Mouse (Mus musculus) adrenal gland, postnatal 10 days (tissue): ENCODE data around the gene Abcd3. TPM values are rescaled to one million over a fixed set of nuclear protein-coding genes. Genes with fewer than 3 reads are reported as not detected.
"Not testable (repeated sequence)": the region's sequence is repeated elsewhere in the genome, so short reads cannot be mapped to it uniquely, and the experiment has no call there.

Experiments
- DNase-seq: peaks from one replicate; pipeline ENCODE4 v3.0.0; 2021; ENCODE audit warnings: mixed read lengths
- total RNA-seq, 2 experiments: library from RNA; stranded (reverse); gene quantifications; 2 replicates each; pipeline ENCODE4 v1.2.3; 2021

Gene Abcd3
- total RNA-seq, 2 experiments from 2014 or later, result 170 to 171 TPM

DNA sequence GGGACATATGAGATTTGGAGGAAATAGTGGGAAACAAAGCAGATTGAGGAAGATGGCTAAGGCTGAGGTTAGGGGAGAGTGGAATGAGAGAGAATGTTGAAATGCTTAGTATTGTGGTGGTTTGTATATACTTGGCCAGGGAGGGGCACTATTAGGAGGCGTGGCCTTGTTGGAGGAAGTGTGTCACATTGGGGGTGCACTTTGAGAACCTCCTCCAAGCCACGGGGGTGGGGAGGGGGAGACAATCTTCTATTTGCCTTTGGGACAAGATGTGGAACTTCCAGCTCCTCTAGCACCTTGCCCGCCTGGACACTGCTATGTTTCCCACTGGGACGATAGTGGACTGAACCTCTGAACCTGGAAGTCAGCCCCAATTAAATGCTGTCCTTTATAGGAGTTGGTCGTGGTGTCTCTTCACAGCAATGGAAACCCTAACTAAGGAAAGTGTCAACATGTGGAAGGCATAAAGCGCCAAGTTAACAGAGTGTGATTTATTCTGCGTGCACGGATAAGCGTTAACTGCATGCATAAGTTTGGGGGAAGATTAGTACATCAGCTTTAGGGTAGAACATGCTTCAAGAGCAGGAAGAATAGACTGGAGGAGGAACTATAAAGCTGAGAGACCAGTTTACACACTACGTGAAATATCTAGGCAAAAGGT is 3.8 kb upstream of the Abcd3 start:
- no peak for DNase-seq

DNA sequence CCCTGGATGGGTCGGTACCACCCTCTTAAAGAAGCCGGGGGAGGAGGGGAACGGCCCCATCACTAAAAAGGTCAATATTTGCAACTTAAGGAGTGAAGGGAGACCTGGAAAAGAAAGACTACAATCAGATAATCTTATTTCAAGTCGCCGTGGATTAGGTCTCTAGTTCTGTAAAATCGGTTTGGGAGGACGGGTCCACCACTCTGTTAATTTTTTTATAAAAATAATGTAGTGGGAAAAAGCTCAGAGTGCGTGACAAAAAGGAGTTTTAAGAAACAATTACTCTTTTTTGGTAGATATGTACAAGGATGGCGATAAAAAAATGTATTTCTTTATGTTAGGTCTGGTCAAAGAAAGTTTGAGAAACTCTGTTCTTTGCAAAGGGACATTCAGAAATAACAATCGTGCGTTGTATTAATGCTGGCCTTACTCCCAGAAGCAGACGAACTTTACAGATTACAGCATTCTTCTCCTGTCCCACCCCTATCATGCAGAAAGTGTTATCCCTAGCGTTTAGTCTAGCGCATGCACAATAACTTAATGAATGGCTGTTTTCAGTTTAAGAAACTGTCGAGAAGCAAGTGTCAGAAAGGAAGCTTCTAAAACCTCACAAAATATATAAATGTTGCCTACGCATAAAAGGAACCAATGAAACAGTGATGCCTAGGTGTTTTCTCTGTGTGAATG is 590 bp upstream of the Abcd3 start:
- no peak for DNase-seq

DNA sequence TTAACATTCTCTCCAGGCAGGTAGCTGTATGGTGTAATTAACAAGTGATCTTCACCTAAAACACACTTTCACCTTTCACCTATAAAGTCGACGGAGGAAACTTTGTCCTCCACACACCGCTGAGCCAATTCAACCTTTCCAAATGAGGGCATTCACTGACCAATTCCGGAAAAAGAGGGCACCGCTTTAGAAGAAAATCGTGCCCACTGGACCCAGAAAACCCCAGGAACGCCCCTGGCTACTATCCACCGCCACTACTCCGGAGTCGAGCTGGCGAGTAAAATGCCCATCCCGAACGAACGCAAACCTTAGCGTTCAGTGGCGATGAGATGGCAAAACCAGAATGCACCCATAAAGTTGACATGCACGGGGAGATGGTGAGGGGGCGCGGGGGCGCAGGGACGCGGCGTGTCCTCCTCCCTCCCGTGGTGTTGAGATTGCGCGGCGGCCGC is 663 bp downstream of the Abcd3 start:
- DNase-seq, result no peak

DNA sequence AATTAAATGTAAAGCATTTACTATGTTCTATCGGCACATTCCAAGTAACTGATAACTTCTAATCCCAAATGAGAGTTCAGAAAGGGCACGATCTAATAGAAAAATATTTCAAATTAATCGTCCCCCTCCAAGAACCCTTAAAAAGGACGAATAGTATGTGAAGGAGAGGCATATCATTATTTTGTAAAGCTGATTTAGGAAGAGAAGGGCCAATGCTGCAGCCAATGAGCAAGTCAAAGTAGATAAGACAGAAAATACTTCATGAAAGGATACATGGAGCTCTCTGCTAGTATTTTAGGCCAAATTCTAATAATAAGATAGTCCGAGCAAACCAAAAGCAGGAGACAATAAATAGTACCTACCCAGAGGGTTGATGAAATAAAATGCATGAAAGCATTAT is 1.3 kb downstream of the Abcd3 start:
- DNase-seq, result no peak

DNA sequence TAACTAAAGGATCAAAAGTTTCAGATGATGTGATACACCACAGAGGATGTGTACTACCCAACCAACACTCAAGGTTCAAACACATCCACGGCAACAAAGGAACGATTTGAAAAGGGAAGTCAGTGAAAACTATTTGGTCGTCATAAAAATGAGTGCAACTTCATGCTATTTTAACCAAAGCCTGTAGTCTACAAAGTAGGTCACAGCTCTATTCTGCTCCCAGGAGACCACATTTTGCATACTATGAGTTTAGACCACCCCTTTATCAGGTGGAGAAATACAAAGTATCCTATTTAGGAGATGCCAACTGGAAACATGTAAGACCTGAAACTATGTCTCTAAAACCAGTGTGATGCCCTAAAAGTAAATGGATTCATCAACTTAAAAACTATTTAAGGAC is 6.9 kb downstream of the Abcd3 start:
- no peak for DNase-seq

DNA sequence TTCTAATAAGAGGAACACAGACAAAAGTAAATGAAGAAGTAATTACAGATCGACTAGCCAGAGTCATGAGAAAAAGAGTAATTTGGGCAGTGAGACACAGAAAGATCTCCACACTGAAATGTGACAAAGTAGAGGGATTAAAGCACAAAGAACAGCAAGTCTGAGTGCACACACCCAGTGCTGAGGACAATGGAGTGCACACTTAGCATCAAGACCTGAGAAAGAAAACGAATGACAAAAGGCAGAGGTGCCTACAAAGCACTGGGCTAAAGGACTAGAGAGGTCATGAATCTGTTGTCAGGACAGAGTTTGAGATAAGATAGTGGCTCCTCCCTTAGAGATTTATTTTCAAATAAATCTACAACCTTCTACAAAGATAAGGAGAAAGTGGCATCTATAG is 20.9 kb downstream of the Abcd3 start:
- DNase-seq, result no peak

DNA sequence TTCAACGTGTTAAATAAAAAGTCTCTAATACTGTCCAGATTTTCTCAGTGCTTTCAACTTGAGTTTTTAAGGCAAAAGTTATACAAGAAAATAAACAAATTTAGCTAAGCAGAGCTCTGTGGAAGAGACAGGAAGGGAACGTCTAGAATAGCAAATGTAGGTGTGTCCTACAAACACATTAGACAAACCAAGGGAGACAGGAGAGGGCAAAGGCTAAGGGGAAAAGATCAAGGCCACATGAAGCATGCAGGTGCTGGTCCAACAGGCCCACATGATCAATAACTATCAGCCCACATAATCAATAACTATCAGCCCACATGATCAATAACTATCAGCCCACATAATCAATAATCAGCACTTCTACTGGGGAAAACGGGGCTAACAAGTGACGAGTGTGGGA is 22.9 kb downstream of the Abcd3 start:
- no peak for DNase-seq

DNA sequence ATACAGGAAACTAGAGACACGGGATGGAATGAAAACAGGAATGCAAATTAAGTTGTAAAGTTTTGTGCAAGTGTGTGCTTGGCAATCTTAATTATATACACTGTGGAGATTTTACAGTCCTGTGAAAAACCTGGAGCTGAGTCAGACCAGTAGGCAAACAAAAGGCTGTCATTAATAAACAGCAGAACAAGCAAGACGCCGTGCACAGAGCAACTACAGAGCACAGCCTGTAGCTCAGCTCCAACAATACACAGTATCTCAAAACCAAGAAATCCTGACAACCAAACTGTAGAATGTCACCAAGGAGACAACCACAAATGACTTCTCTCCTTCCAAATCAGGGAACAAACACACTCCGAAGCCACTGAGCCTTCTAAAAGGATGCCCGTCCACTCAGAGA is 24.7 kb downstream of the Abcd3 start:
- no peak for DNase-seq

DNA sequence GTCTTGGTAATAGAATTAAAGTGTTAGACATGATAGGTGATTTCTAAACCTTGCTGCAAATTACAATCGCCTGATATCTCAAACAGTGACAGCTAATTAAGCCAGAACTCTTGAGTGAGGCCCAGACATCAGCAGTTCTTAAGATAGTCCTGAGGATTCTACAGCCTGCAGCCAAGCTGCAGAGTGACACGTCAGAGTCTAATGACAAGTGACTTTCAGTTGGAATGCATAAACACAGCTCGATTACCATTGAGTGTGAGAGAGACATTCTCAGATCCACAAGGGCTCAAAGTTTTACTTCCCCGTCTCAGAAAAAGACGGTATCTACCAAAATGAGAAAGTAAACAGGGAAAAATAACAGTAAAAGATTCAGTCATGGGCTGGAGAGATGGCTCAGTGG is 25.3 kb downstream of the Abcd3 start:
- no peak for DNase-seq

DNA sequence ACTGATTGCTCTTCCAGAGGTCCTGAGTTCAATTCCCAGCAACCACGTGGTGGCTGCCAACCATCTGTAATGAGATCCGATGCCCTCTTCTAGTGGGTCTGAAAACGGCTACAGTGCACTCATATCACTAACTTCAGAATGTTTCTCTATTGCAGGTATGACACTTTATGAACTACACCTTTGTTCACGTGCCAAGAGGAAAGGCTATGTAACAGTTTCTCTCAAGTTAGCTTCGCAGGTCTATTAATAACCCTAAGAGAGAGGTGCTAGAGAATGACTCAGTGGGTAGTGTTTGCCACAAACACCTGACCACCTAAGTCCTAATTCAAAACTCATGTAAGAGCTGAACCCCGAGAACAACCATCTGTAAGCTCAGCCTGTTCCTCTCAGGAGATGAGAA is 32.1 kb downstream of the Abcd3 start:
- no peak for DNase-seq

DNA sequence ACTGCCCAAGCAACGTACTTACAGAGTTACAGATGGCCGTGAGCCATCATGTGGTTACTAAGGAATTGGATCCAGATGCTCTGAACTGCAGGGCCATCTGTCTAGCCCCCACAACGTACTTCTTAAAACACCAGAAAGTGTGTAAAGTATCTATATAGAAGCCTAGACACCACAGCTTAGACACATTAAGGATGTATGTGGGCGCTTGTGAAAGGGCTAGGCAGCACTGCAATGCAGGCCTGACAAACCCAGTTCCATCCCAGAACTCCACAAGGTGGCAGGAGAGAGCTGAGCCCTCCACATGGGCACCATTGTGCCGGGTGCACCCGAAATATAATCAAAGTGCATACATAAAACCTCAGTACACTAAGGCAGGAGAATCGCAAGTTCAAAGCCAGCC is 37.2 kb downstream of the Abcd3 start:
- peak; percentile 67 for DNase-seq

DNA sequence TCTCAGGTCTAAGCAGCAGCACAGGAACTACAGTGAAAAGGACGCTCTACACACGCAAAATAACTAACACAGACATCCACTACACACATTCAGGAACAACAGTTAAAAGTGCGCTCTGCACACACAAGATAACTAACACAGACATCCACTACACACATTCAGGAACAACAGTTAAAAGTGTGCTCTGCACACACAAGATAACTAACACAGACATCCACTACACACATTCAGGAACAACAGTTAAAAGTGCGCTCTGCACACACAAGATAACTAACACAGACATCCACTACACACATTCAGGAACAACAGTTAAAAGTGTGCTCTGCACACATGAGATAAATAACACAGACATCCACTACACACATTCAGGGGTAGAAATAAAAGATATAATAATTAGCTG is 41.8 kb downstream of the Abcd3 start:
- not testable (repeated sequence) for DNase-seq

DNA sequence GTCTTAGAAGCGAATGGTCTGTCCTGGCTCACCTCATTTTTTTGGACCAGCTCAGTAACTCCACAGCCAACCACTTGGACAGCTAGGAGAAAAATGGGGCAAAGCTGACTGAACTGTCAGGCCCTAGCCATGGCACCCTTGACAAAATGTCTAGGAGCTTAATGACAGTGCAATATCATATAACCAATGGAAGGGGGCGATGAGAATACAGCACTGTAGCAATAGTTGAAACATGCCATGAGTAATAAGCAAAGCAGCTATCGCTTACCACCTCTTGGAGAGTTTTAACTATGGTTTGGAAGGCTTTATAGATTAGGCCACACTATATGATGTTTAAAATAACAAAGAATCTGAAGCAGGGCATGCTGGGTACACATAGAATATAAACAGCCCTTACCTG is 46.3 kb downstream of the Abcd3 start:
- DNase-seq, result no peak

DNA sequence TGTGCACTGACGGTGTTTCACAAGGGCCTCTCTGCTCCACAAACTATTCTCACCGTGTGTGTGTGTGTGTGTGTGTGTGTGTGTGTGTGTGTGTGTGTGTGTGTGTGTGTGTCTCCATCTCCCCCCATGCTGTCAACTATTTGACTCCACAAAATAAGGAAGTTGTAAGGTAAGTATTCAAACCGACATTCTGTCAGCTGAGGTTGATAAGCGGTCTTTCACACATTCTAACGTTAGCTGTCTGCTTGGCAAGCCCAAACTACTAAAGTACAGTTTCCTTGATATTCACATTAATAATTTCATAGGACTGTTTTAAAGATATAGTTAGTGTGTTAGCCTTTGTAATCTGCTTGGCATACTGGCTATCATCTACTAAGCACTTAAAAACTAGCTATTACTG is 48.3 kb downstream of the Abcd3 start:
- DNase-seq, result no peak

DNA sequence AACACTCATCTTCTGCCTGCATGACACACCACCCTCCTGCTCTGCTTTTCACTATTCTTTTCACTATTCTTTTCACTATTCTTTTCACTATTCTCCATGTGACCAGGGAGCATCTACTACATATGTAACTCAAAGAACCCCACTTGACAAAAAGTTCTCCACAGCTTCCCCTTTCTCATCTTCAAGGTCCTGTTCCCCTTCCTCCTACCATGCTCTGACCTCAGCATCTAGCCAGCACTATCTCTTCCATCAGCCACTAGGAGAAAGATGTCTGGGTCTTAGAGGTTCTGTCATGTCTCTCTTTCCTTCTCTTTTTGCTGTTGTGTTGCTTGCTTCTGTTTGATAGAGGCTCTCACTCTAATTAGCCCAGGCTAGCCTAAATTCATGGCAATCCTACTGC is 49.1 kb downstream of the Abcd3 start:
- no peak for DNase-seq

DNA sequence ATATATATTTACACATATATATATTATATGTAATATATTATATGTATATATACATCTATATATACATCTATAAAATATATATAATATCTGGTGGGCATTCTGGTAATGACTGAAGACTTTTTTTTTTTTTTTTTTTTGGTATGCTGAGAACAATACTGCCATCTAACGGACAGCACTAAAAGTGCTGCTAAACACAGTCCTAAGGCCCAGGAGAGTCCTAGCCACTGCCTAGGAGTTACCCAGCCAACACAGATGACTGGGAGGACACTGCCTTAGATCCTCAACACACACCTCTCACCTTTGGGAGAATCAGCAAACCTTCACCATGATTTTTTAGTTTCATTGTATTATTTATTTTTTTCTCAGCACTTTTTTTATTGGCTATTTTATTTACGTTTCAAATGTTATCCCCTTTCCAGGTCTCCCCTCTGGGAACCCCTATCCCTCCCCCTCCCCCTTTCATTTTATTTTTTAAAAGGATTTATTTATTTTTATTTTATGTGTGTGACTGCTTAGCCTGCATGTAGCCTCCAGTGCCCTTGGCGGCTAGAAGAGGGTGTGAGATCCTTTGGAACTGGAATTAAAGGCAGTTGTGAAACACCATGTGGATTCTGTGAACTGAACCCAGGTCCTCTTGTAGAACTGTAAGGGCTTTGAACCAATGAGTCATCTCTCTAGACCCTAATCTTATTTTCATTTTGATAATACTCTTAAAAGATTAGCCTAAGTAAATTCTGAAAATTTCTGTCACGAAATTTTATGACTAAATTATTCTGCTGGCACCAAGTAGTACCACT is 52.8 kb downstream of the Abcd3 start:
- DNase-seq, result no peak

DNA sequence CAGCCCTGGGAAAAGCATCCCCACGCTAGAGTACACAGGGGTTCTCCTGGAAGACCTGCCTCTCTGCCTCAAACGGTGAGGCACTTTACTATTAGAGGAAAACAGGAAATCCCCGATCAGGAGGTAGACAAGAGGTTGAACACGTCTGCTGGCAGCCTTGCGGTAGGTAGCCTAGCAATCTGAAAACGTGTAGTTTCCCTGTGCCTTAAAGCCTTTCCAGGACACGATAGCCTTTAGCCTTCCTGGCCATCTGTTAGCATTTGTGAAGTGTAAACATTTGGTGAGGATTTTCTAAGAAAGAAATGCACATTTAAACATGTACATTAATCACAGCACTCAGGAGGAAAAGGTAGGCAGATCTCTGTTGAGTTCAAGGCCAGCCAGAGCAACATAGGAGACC is 56.7 kb downstream of the Abcd3 start:
- DNase-seq, result no peak

DNA sequence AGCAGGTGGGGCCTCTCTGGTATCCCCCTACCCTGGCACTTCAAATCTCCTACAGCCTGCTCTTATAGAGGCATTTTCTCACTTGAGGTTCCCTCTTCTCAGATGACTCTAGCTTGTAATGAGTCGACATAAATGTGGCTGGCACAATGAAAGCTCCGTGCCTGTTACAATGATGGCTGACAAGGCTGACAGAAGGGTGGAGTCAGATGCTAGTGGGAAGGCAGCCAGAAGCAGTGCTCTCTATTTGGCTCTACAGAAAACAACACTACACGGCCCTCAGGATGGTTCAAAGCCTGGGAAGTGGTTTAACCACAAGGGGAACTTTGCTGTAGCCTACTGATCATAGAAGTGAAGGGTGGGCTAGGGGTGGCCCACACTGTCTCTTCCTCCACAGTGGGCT is 60.0 kb downstream of the Abcd3 start:
- DNase-seq, result no peak

DNA sequence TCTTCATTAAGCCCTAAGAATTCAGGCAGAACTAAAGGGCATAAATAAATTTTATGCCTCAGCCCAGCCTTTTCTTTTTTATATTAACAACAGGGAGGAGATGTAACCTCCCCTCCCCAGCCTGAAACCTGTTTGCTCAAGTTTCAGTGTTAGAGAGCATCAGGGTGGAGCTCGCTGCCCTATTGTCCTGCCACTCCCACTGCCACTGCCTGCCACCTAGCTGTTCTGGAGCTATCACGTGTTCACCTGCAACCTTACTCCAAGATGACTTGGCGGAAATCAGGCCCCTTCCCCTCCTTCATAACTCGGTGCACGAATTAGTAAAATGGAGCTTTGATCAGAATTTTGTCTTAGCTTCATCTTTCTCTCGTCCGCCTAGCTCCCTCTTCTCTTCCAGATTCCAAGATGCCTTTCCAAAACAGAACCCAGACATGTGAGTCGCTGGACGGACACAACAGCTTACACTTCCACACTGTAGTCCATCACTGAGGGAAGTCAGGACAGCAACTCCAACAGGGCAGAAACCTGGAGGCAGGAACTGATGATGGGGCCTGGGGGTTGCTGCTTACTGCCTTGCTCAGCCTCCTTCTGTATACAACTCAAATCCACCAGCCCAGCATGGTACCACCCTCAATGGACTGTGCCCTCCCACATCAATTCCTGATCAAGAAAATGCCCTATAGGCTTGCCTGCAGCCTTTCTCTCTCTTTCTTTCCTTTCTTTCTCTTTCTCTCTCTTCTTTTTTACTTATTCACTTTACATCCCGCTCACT is 60.6 kb downstream of the Abcd3 start:
- DNase-seq, result not testable (repeated sequence)

DNA sequence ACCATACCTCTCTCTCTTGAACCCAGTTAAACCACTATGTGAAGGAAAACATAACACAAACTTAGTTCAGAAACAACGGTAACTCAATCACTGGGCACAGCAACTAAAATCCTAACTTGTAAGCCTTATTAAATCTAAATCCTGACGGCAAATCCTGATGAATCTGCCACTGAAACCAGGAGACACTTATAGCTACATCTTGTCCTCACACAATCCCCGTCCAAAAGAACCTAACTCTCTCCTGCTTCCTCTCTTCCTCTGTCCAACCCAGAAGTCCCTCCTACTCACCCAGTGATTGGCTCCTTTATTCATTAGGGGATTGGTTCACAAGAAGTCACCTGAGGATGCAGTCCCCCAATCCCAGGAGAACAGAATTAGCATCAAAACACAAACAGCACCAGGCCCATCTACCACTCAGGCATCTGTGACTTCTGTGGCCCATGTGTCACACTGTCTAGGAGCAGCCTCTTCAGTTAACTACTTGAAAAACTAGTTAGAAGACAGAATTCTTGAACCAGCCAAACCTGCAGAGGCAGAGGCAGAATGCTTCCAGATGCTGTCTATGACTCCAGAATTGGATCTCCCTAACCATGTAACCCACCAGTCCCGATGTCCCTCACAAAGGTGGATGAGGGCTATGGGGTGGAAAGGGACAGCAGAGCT is 73.8 kb downstream of the Abcd3 start:
- DNase-seq, result not testable (repeated sequence)

DNA sequence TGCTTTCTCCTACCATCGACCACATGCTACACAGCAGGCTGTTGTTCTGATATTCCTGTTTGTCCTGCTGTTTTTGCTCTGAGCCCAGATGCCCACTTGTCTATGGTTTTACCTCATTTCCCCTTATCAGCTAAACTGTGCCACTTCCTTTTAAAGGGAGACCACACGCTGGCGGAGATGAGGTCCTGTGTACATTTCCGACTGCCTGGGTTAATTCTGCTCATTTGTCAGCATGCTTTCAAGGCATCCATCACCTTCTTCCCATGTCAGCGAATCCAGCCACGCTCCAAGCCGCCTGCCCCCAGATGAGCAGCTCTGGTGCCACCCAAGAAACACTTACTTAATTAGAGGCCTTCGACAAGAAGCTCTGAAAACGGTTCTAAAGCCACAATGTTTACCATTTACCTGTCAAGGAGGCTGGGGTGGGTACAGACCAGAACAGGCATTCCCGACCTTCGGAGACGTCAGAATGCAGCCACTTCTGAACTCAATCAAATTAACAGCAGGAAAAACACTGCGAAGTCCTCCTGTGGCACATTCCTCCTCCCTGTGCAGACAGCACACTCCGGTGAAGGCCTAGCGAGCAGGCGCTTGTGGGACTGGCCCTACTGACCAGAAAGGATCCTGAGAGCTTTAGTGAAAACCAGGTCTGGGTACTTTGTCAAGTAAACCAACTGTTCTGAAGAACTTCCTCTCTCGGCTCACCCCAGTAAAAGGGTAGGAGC is 75.5 kb downstream of the Abcd3 start:
- DNase-seq, result no peak
